Mouse (Mus musculus) hindbrain, postnatal 0 days (tissue): Measurements from ENCODE around the gene 4931422A03Rik. TPM values are rescaled to one million over a fixed set of nuclear protein-coding genes. Genes with fewer than 3 reads are reported as not detected.

Source experiments
- ATAC-seq: fragments of 200-750 bp; cut with Nextera tagmentation; 2 replicates; pipeline ENCODE4 v1.8.0; 2017; ENCODE audit warnings: mild to moderate bottlenecking, moderate TSS enrichment, moderate library complexity
- DNase-seq: peaks from one replicate; pipeline ENCODE4 v3.0.0-alpha.2; 2015; ENCODE audit warnings: low spot score
- H3K27ac ChIP-seq: fragments of 300-500 bp; sonication (generic); 2 replicates; pipeline ENCODE4 v1.5.1; 2014; ENCODE audit warnings: mild to moderate bottlenecking
- H3K27me3 ChIP-seq: fragments of 300-500 bp; sonication (generic); 2 replicates; pipeline ENCODE4 v1.6.1; 2014; ENCODE audit warnings: low read length, mixed read lengths; ENCODE audit not compliant: insufficient read depth
- H3K36me3 ChIP-seq: fragments of 300-500 bp; sonication (generic); 2 replicates; pipeline ENCODE4 v1.6.1; 2014; ENCODE audit warnings: low read length, mixed read lengths; ENCODE audit not compliant: insufficient read depth
- H3K4me1 ChIP-seq: fragments of 300-500 bp; sonication (generic); 2 replicates; pipeline ENCODE4 v1.6.1; 2014; ENCODE audit warnings: antibody characterized with exemption, low read length, mixed read lengths; ENCODE audit not compliant: insufficient read depth
- H3K4me2 ChIP-seq: fragments of 300-500 bp; sonication (generic); 2 replicates; pipeline ENCODE4 v1.6.1; 2014; ENCODE audit warnings: low read depth, mild to moderate bottlenecking, low read length, moderate library complexity, mixed read lengths
- H3K4me3 ChIP-seq: fragments of 300-500 bp; sonication (generic); 2 replicates; pipeline ENCODE4 v1.5.1; 2014; ENCODE audit warnings: low read length
- H3K9ac ChIP-seq: fragments of 300-500 bp; sonication (generic); replicated peaks from 2 replicates; pipeline ENCODE4 v1.6.1; 2014; ENCODE audit warnings: mild to moderate bottlenecking, low read length, moderate library complexity, mixed read lengths
- H3K9me3 ChIP-seq: fragments of 300-500 bp; sonication (generic); 2 replicates; pipeline ENCODE4 v1.6.1; 2016; ENCODE audit warnings: low read length, mixed read lengths
- CTCF ChIP-seq: IDR thresholded peaks from 2 replicates; pipeline ENCODE4 v1.5.1; 2016; ENCODE audit warnings: antibody characterized with exemption, control low read depth, low read depth
- WGBS: fragments of 180-500 bp; shearing (Covaris S2); extraction: QIAGEN DNeasy Blood & Tissue Kit; methylation state at CpG from one replicate; pipeline ENCODE4 v1.1.7; 2014; 5-methylcytosine and 5-hydroxymethylcytosine counted together
- polyA plus RNA-seq: library from polyadenylated mRNA; unstranded; fragments of >200 nt; fragmentation: Nextera tagmentation; extraction: Ambion mirVana; gene quantifications from 2 replicates; pipeline ENCODE4 v1.2.1, GENCODE M21; 2015
- total RNA-seq: library from RNA; depleted of rRNA; stranded (reverse); fragments of >200 nt; gene quantifications from 2 replicates; pipeline ENCODE4 v1.2.3, GENCODE M21; 2014

Gene 4931422A03Rik
- total and polyA plus RNA-seq, 2 experiments from 2014 or later = 2.5 TPM; not detected in 1

GRCm38 (mm10) chr2:103959574-103959973, 68.6 kb downstream of the 4931422A03Rik start:
- DNase-seq (no peak), ATAC-seq (no peak)
- no peaks in the 10 kb centered on the region for H3K27me3 ChIP-seq
- no peak overlapping the region for H3K27ac ChIP-seq
- H3K9ac ChIP-seq = no peak overlapping the region
- no peaks in the 10 kb centered on the region for H3K9me3 ChIP-seq
- H3K4me3 ChIP-seq = no peak overlapping the region
- H3K36me3 ChIP-seq = no peaks in the 10 kb centered on the region
- 91% methylated on average over 6 of the region's 6 CpGs for WGBS
- no peak overlapping the region for H3K4me2 ChIP-seq
- H3K4me1 ChIP-seq = no peaks in the 10 kb centered on the region
- no peak for TF ChIP-seq CTCF

GRCm38 (mm10) chr2:103959066-103959465, 69.1 kb downstream of the 4931422A03Rik start:
- Histone ChIP-seq H3K4me1 (no peaks in the 10 kb centered on the region), H3K4me2 (no peak overlapping the region), H3K9ac (no peak overlapping the region), H3K9me3 (no peaks in the 10 kb centered on the region), H3K27ac (no peak overlapping the region), H3K27me3 (no peaks in the 10 kb centered on the region), H3K36me3 (no peaks in the 10 kb centered on the region), H3K4me3 (no peak overlapping the region)
- WGBS = 94% methylated on average over 5 of the region's 5 CpGs
- no peak for TF ChIP-seq CTCF
- no peak for DNase-seq
- no peak for ATAC-seq

GRCm38 (mm10) chr2:103958634-103959033, 69.5 kb downstream of the 4931422A03Rik start:
- H3K36me3 ChIP-seq = no peaks in the 10 kb centered on the region
- TF ChIP-seq CTCF = no peak
- no peaks in the 10 kb centered on the region for H3K27me3 ChIP-seq
- H3K27ac ChIP-seq = no peak overlapping the region
- H3K4me3 ChIP-seq = no peak overlapping the region
- 83% methylated on average over 3 of the region's 3 CpGs for whole genome bisulfite sequencing
- ATAC-seq (no peak), DNase-seq (no peak)
- no peak overlapping the region for H3K9ac ChIP-seq
- H3K9me3 ChIP-seq = no peaks in the 10 kb centered on the region
- H3K4me2 ChIP-seq = no peak overlapping the region
- H3K4me1 ChIP-seq = no peaks in the 10 kb centered on the region

- Histone ChIP-seq H3K4me2 (no peak within 1 kb of the TSS), H3K9me3 (no peaks in the 10 kb centered on the region), H3K36me3 (no peaks in the 10 kb centered on the region), H3K27me3 (no peaks in the 10 kb centered on the region), H3K9ac (no peak within 1 kb of the TSS), H3K4me1 (no peaks in the 10 kb centered on the region), H3K4me3 (no peak within 1 kb of the TSS), H3K27ac (no peak within 1 kb of the TSS)
- no peak for DNase-seq
- ATAC-seq = no peak
- no peak for TF ChIP-seq CTCF
- 76% methylated on average over 10 of the region's 10 CpGs for WGBS
Measured at GRCm38 (mm10) chr2:103957649-103958546, 70.3 kb downstream of the 4931422A03Rik start, which contains the start of gene Lmo2. Gene Lmo2 (plus strand): TSS chr2:103957986.

- Histone ChIP-seq H3K27ac (no peak overlapping the region), H3K4me1 (no peaks in the 10 kb centered on the region), H3K4me3 (no peak overlapping the region), H3K9ac (no peak overlapping the region), H3K4me2 (no peak overlapping the region), H3K9me3 (no peaks in the 10 kb centered on the region), H3K27me3 (no peaks in the 10 kb centered on the region), H3K36me3 (no peaks in the 10 kb centered on the region)
- ATAC-seq = no peak
- 85% methylated on average over 6 of the region's 6 CpGs for WGBS
- no peak for TF ChIP-seq CTCF
- DNase-seq = no peak
Measured at GRCm38 (mm10) chr2:103956867-103957266, 71.3 kb downstream of the 4931422A03Rik start.

- Histone ChIP-seq H3K27ac (no peak overlapping the region), H3K4me1 (no peaks in the 10 kb centered on the region), H3K9me3 (no peaks in the 10 kb centered on the region), H3K27me3 (no peaks in the 10 kb centered on the region), H3K4me3 (no peak overlapping the region), H3K4me2 (no peak overlapping the region), H3K36me3 (no peaks in the 10 kb centered on the region), H3K9ac (no peak overlapping the region)
- WGBS = 91% methylated on average over 3 of the region's 3 CpGs
- DNase-seq (no peak), ATAC-seq (no peak)
- TF ChIP-seq CTCF = no peak
Measured at GRCm38 (mm10) chr2:103955714-103956113, 72.4 kb downstream of the 4931422A03Rik start.
